Mouse (Mus musculus): ENCODE results near the gene Cobll1. TPM values are rescaled to one million over a fixed set of nuclear protein-coding genes. Genes with fewer than 3 reads are reported as not detected.

Gene Cobll1
- total RNA-seq, 1 experiment from 2014 or later, result 15.9 TPM

DNA sequence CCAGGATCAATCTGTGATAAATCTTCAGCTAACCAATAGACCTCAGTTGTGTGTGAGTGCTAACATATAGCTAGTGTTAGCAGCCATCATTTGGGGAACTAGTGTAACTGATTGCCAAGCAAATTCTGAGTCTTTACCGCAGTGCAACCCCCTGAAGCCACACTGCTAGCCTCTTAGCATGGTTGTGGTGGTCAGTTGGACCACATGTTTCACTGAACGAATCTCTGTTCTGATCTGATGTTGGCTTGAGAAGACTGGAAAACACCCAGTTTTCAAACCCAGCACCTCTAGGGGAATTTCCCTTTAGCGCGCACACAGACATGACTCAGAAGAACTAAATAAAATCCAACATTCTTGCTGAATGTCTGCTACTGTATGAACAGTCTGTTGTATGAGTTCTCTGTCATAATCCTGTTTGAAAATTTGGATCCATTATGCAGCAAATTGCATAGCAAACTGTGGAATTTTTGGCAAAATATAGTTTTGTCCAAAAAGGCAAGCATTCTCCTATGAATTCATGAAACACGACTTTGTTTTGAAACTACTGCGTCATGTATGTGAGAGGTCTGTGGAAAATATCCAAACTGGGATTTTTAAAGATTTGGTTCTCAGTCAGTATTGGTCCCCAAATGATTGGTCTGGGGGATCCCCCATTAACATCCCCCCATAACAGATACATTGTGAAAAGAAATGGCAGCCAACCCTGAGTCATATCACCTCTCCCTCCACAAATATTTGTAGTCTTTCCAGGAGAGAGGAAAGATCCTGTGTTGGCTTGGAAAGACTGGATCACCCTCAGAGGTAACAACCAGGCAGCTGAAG, 186.8 kb downstream of the Cobll1 start:
- ATAC-seq (ENCODE audit: extremely low read depth, insufficient number of reproducible peaks, low FRiP score, poor library complexity, severe bottlenecking), result no peak

DNA sequence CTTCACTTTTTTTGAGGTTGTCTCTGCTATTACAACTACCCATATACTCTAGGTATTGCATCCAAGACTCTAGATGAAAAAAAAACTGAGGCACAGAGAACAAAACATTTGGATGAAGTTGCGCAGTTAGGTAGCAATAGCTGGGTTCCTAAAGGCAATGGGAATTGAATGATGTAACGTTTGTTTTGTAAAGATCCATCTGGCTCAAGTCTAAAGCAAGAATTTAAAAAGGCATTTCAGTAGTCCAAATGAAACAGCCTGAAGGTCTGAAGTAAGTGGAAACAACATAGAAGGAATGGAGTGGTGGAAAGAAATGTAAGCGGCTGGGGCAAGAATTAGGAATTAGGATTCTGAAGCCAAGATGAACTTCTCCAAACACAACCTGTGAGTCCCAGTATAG, 188.4 kb downstream of the Cobll1 start:
- no peak for ATAC-seq (ENCODE audit: extremely low read depth, insufficient number of reproducible peaks, low FRiP score, poor library complexity, severe bottlenecking)

DNA sequence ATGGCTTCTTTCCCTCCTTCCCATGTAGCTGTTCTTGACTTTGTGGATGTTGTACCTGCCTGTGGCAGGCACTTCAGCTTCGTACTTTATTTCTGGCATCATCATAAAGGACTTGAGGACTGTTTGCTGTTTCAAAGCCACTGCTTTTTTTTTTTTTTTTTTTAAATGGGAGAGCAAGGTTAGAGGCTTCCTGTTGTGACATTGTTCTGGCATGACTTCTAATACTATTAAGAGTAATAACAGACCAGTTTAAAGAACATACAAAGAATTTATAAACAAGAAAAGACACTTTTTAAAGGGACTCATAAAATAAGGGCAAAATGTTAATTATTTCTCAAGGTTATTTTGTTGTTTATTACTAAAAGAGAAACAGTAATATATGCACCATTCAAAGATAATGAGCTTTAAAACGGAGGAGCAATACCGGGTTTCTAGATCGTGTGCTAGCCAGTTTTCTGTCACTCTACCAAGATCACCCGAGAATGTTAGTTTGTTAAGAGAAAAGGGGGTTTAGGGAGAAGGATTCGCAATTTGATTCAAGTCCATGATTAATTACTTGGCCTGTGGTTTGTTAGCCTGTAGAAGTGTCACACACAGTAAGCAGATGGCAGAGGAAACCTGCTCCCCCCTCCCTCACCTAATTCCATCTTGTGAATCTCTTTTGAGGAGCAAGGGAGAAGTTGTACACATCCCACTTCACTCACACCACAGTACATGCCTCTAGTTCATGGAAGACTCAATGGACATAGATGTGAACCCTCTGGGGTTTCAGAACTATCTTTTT, 190.8 kb downstream of the Cobll1 start:
- ATAC-seq (ENCODE audit: extremely low read depth, insufficient number of reproducible peaks, low FRiP score, poor library complexity, severe bottlenecking), result no peak

Other genes with a start within 250 kb of the Cobll1 start
- gene Grb14, start 214.4 kb downstream of the Cobll1 start, total RNA-seq (2017), result not detected in 2 replicates
- gene Slc38a11, start 124.6 kb upstream of the Cobll1 start, total RNA-seq (2017), result 0.49 TPM in 1 of 2 replicates, not detected in the other

Measured in neutrophil, adult 5-6 weeks (primary cell).